Mouse (Mus musculus): ENCODE data around the gene Mcm6. TPM values are rescaled to one million over a fixed set of nuclear protein-coding genes. Genes with fewer than 3 reads are reported as not detected.

Gene Mcm6
- polyA plus RNA-seq, 1 experiment from 2014 or later: 240 TPM

- WGBS: 99% methylated on average over 3 of the region's 3 CpGs
- no peak for ATAC-seq (ENCODE audit: low read depth)
- Histone ChIP-seq H3K27ac (ENCODE audit: low read length) (no peak overlapping the region), H3K36me3 (ENCODE audit: control insufficient read depth, insufficient read depth, low read length) (peaks cover 21% of the 10 kb centered on the region), H3K4me2 (ENCODE audit: low read depth, low read length) (no peak overlapping the region), H3K27me3 (ENCODE audit: control insufficient read depth, insufficient read depth, low read depth, low read length) (no peaks in the 10 kb centered on the region), H3K9me3 (ENCODE audit: control insufficient read depth, low read length) (no peaks in the 10 kb centered on the region), H3K4me1 (replicated peaks; ENCODE audit: control insufficient read depth, insufficient read depth, low read length) (no peaks in the 10 kb centered on the region), H3K4me3 (ENCODE audit: low read length) (no peak overlapping the region), H3K9ac (ENCODE audit: low read length) (no peak overlapping the region)
Measured at GRCm38 (mm10) chr1:128282924-128283323, 76.5 kb downstream of the Mcm6 start.

GRCm38 (mm10) chr1:128281753-128282152 lies 77.7 kb downstream of the Mcm6 start:
- no peak overlapping the region for H3K27ac ChIP-seq (ENCODE audit: low read length)
- H3K36me3 ChIP-seq (ENCODE audit: control insufficient read depth, insufficient read depth, low read length): peaks cover 29% of the 10 kb centered on the region
- H3K27me3 ChIP-seq (ENCODE audit: control insufficient read depth, insufficient read depth, low read depth, low read length): no peaks in the 10 kb centered on the region
- no peaks in the 10 kb centered on the region for H3K9me3 ChIP-seq (ENCODE audit: control insufficient read depth, low read length)
- H3K4me3 ChIP-seq (ENCODE audit: low read length): no peak overlapping the region
- 93% methylated on average over 3 of the region's 3 CpGs for WGBS
- H3K9ac ChIP-seq (ENCODE audit: low read length): no peak overlapping the region
- ATAC-seq (ENCODE audit: low read depth): no peak
- no peaks in the 10 kb centered on the region for H3K4me1 ChIP-seq (replicated peaks; ENCODE audit: control insufficient read depth, insufficient read depth, low read length)
- H3K4me2 ChIP-seq (ENCODE audit: low read depth, low read length): no peak overlapping the region

Other genes with a start within 250 kb of the Mcm6 start
- gene Ubxn4, start 115.7 kb downstream of the Mcm6 start, polyA plus RNA-seq (2015; fragmentation: Nextera tagmentation; extraction: Ambion mirVana): 57.1 and 63.8 TPM in 2 replicates
- 0.09 TPM in 1 of 2 replicates, not detected in the other for gene Lct, start 31.3 kb downstream of the Mcm6 start, polyA plus RNA-seq (2015; fragmentation: Nextera tagmentation; extraction: Ambion mirVana)
- 157 and 167 TPM in 2 replicates for gene Dars, start 57.7 kb upstream of the Mcm6 start, polyA plus RNA-seq (2015; fragmentation: Nextera tagmentation; extraction: Ambion mirVana)
- 9.0 and 9.1 TPM in 2 replicates for gene Cxcr4, start 232.6 kb upstream of the Mcm6 start, polyA plus RNA-seq (2015; fragmentation: Nextera tagmentation; extraction: Ambion mirVana)